8 mouse cellular contexts compared by ENCODE assay signal in genomic region chr11:103101866-103102501, GRCm38 (mm10). TPM values are rescaled to one million over a fixed set of nuclear protein-coding genes. Genes with fewer than 3 reads are reported as not detected.
DNase-seq lines count a peak whose midpoint lies in the region; ATAC-seq and TF ChIP-seq lines count a peak whose summit lies in the region.

No protein-coding gene starts in this region.

- TF ChIP-seq CTCF in G1E (IDR thresholded peaks at IDR 0.05; ENCODE audit: low read depth, low read length) = no peak
- peak; percentile 15; the same call in 1 of the 2 replicates for TF ChIP-seq CTCF in bone marrow macrophage, adult 2 months (IDR thresholded peaks at IDR 0.05; ENCODE audit: low read depth, low read length)
- no peak for TF ChIP-seq CTCF in kidney, postnatal 0 days (IDR thresholded peaks at IDR 0.05; ENCODE audit: low read depth)
- TF ChIP-seq CTCF in liver, embryonic 14.5 days (IDR thresholded peaks at IDR 0.05; ENCODE audit: low read depth) = no peak

- no peak for ATAC-seq in G1E (ENCODE audit: extremely low read depth, insufficient number of reproducible peaks, low FRiP score, poor library complexity, severe bottlenecking)
- peak; percentile 45 for ATAC-seq in erythroblast, adult 5-6 weeks (replicated peaks; ENCODE audit: low FRiP score, poor library complexity, severe bottlenecking)
- ATAC-seq in heart, embryonic 12.5 days (ENCODE audit: insufficient number of reproducible peaks, low FRiP score) = 0 out of 2 replicates have a peak, but pooled peaks have one; percentile 13
- ATAC-seq in kidney, postnatal 0 days (replicated peaks; ENCODE audit: low FRiP score, low read depth) = peak; percentile 23; the same call in 1 of the 2 replicates
- ATAC-seq in liver, embryonic 14.5 days (ENCODE audit: insufficient read depth) = peak; percentile 11; the same call in 1 of the 2 replicates
- ATAC-seq in neural tube, embryonic 12.5 days (ENCODE audit: low FRiP score, low read depth) = peak; percentile 31; the same call in 1 of the 2 replicates

- no peak for TF ChIP-seq EP300 in liver, embryonic 14.5 days (IDR thresholded peaks at IDR 0.05; ENCODE audit: low read depth)

- H3K4me1 ChIP-seq in G1E (ENCODE audit: insufficient read depth, low read depth, low read length) = peaks cover 50% of the 10 kb centered on the region
- peaks cover 5% of the 10 kb centered on the region for H3K4me1 ChIP-seq in bone marrow macrophage, adult 2 months (ENCODE audit: control insufficient read depth, insufficient read depth, low read length)
- peaks cover 47% of the 10 kb centered on the region for H3K4me1 ChIP-seq in heart, embryonic 12.5 days (replicated peaks)
- peaks cover 23% of the 10 kb centered on the region; the same call in 1 of the 2 replicates for H3K4me1 ChIP-seq in kidney, postnatal 0 days (replicated peaks; ENCODE audit: insufficient read depth, low read length)
- H3K4me1 ChIP-seq in liver, embryonic 14.5 days (replicated peaks; ENCODE audit: control insufficient read depth in 2 of 2, insufficient read depth in 2 of 2, low read length in 1 of 2) = peaks cover 34 to 39% of the 10 kb centered on the region in 2 experiments
- peaks cover 25% of the 10 kb centered on the region for H3K4me1 ChIP-seq in neural tube, embryonic 12.5 days

- peak overlapping the region; percentile 71 for H3K9ac ChIP-seq in heart, embryonic 12.5 days
- H3K9ac ChIP-seq in kidney, postnatal 0 days (ENCODE audit: low read depth, low read length) = peak overlapping the region; percentile 58
- H3K9ac ChIP-seq in liver, embryonic 14.5 days (replicated peaks) = peak overlapping the region; percentile 58
- peak overlapping the region; percentile 40 for H3K9ac ChIP-seq in neural tube, embryonic 12.5 days

- peak overlapping the region; percentile 28; the same call in 1 of the 2 replicates for H3K4me3 ChIP-seq in G1E (ENCODE audit: low read depth, low read length)
- peak overlapping the region; percentile 66 for H3K4me3 ChIP-seq in bone marrow macrophage, adult 2 months (ENCODE audit: insufficient read depth, low read length)
- peak overlapping the region; percentile 67 for H3K4me3 ChIP-seq in heart, embryonic 12.5 days
- peak overlapping the region; percentile 55 for H3K4me3 ChIP-seq in kidney, postnatal 0 days (replicated peaks; ENCODE audit: low read depth, low read length)
- peak overlapping the region; percentile 52 to 76 for H3K4me3 ChIP-seq in liver, embryonic 14.5 days (ENCODE audit: insufficient read depth in 1 of 2, low read depth in 2 of 2, low read length in 2 of 2)
- peak overlapping the region; percentile 44 for H3K4me3 ChIP-seq in neural tube, embryonic 12.5 days

- no peak for TF ChIP-seq POLR2A in bone marrow macrophage, adult 2 months (IDR thresholded peaks at IDR 0.05; ENCODE audit: borderline replicate concordance, low read depth, low read length)

- no peak overlapping the region for H3K27ac ChIP-seq in bone marrow macrophage, adult 2 months (ENCODE audit: insufficient read depth, low read depth, low read length)
- no peak overlapping the region for H3K27ac ChIP-seq in heart, embryonic 12.5 days (ENCODE audit: poor library complexity, severe bottlenecking)
- H3K27ac ChIP-seq in kidney, postnatal 0 days = no peak overlapping the region; the same call in 1 of the 2 replicates
- peak overlapping the region; percentile 57; the same call in 1 of the 2 replicates for H3K27ac ChIP-seq in liver, embryonic 14.5 days
- no peak overlapping the region for H3K27ac ChIP-seq in neural tube, embryonic 12.5 days

- DNase-seq in G1E (ENCODE audit: low spot score) = no peak
- peak; percentile 50 for DNase-seq in kidney, postnatal 0 days (ENCODE audit: low spot score)
- peak in 1 of 3 experiments; percentile 70 for DNase-seq in liver, embryonic 14.5 days (ENCODE audit: low read depth in 3 of 3, low spot score in 3 of 3)
- peak; percentile 67 for DNase-seq in urinary bladder, postnatal 25 days (ENCODE audit: low spot score)

- peak overlapping the region; percentile 93 for H3K4me2 ChIP-seq in heart, embryonic 12.5 days
- H3K4me2 ChIP-seq in kidney, postnatal 0 days (ENCODE audit: low read length) = peak overlapping the region; percentile 92
- H3K4me2 ChIP-seq in liver, embryonic 14.5 days (ENCODE audit: low read depth) = peak overlapping the region; percentile 73
- peak overlapping the region; percentile 81 for H3K4me2 ChIP-seq in neural tube, embryonic 12.5 days (replicated peaks)

- 2% methylated on average over 30 of the region's 30 CpGs for WGBS in heart, embryonic 12.5 days
- 2% methylated on average over 30 of the region's 30 CpGs for WGBS in kidney, postnatal 0 days
- WGBS in liver, embryonic 14.5 days (ENCODE audit: insufficient replicate concordance) = 2% methylated on average over 30 of the region's 30 CpGs
- 3% methylated on average over 30 of the region's 30 CpGs for WGBS in neural tube, embryonic 12.5 days

- peaks cover 22% of the 10 kb centered on the region for H3K36me3 ChIP-seq in G1E (replicated peaks)
- H3K36me3 ChIP-seq in heart, embryonic 12.5 days = no peaks in the 10 kb centered on the region
- H3K36me3 ChIP-seq in kidney, postnatal 0 days (ENCODE audit: insufficient read depth, low read length) = no peaks in the 10 kb centered on the region
- peaks cover 16% of the 10 kb centered on the region for H3K36me3 ChIP-seq in liver, embryonic 14.5 days (replicated peaks; ENCODE audit: control insufficient read depth, insufficient read depth, low read depth)
- no peaks in the 10 kb centered on the region for H3K36me3 ChIP-seq in neural tube, embryonic 12.5 days

- peaks cover 5% of the 10 kb centered on the region; the same call in 1 of the 2 replicates for H3K9me3 ChIP-seq in G1E (replicated peaks)
- no peaks in the 10 kb centered on the region for H3K9me3 ChIP-seq in heart, embryonic 12.5 days (replicated peaks)
- H3K9me3 ChIP-seq in kidney, postnatal 0 days (replicated peaks; ENCODE audit: low read length) = no peaks in the 10 kb centered on the region
- H3K9me3 ChIP-seq in liver, embryonic 14.5 days (ENCODE audit: control insufficient read depth, low read length) = no peaks in the 10 kb centered on the region
- no peaks in the 10 kb centered on the region for H3K9me3 ChIP-seq in neural tube, embryonic 12.5 days

- peaks cover 51% of the 10 kb centered on the region for H3K27me3 ChIP-seq in G1E (ENCODE audit: insufficient read depth, low read length)
- peaks cover 28% of the 10 kb centered on the region for H3K27me3 ChIP-seq in heart, embryonic 12.5 days (replicated peaks)
- no peaks in the 10 kb centered on the region for H3K27me3 ChIP-seq in kidney, postnatal 0 days (ENCODE audit: insufficient read depth, low read length)
- H3K27me3 ChIP-seq in liver, embryonic 14.5 days (ENCODE audit: control insufficient read depth, insufficient read depth, low read length) = peaks cover 25% of the 10 kb centered on the region
- H3K27me3 ChIP-seq in neural tube, embryonic 12.5 days (replicated peaks) = peaks cover 51% of the 10 kb centered on the region

RNA-seq across cellular contexts. Expression of gene Acbd4, which starts 0.5 kb away (rescaled TPM):
- 16.9 and 32.7 TPM in 2 replicates for total RNA-seq in G1E (2014; fragmentation: Nextera tagmentation)
- 11.9 and 19.2 TPM in 2 replicates for total RNA-seq in G1E (2017)
- 22.1 and 23.2 TPM in 2 replicates for polyA plus RNA-seq in G1E (2012)
- 27.4 and 30.4 TPM in 2 replicates for polyA plus RNA-seq in bone marrow macrophage, adult 2 months (2012; ENCODE audit: insufficient read depth, insufficient read length, missing spikeins)
- 6.7 and 15.3 TPM in 2 replicates for total RNA-seq in erythroblast, adult 5-6 weeks (2015; ENCODE audit: low replicate concordance)
- 25.0 TPM in 2 replicates for total RNA-seq in erythroblast, adult 5-6 weeks (2017; ENCODE audit: low replicate concordance)
- 13.5 and 13.8 TPM in 2 replicates for polyA plus RNA-seq in heart, embryonic 12.5 days (2016; fragmentation: Nextera tagmentation; extraction: Ambion mirVana)
- polyA plus RNA-seq in kidney, postnatal 0 days (2015; fragmentation: Nextera tagmentation; extraction: Ambion mirVana) = 36.6 and 39.7 TPM in 2 replicates
- 22.2 and 27.3 TPM in 2 replicates for polyA plus RNA-seq in liver, embryonic 14.5 days (2012; rRNA removed)
- 49.7 and 63.2 TPM in 2 replicates for polyA plus RNA-seq in liver, embryonic 14.5 days (2014; fragmentation: Nextera tagmentation; extraction: Ambion mirVana)
- 6.6 and 10.1 TPM in 2 replicates for polyA plus RNA-seq in neural tube, embryonic 12.5 days (2016; fragmentation: Nextera tagmentation; extraction: Ambion mirVana)

RNA-seq across cellular contexts. Expression of gene Plcd3, which starts 0.5 kb away (rescaled TPM):
- total RNA-seq in G1E (2014; fragmentation: Nextera tagmentation) (not detected in 2 replicates), G1E (2017) (0.06 and 0.11 TPM in 2 replicates)
- not detected in 2 replicates for polyA plus RNA-seq in G1E (2012)
- 1.7 and 2.3 TPM in 2 replicates for polyA plus RNA-seq in bone marrow macrophage, adult 2 months (2012; ENCODE audit: insufficient read depth, insufficient read length, missing spikeins)
- total RNA-seq in erythroblast, adult 5-6 weeks (2015; ENCODE audit: low replicate concordance) = not detected in 2 replicates
- 0.70 and 1.0 TPM in 2 replicates for total RNA-seq in erythroblast, adult 5-6 weeks (2017; ENCODE audit: low replicate concordance)
- 5.8 and 6.6 TPM in 2 replicates for polyA plus RNA-seq in heart, embryonic 12.5 days (2016; fragmentation: Nextera tagmentation; extraction: Ambion mirVana)
- 4.2 and 5.6 TPM in 2 replicates for polyA plus RNA-seq in kidney, postnatal 0 days (2015; fragmentation: Nextera tagmentation; extraction: Ambion mirVana)
- 0.31 and 0.36 TPM in 2 replicates for polyA plus RNA-seq in liver, embryonic 14.5 days (2012; rRNA removed)
- polyA plus RNA-seq in liver, embryonic 14.5 days (2014; fragmentation: Nextera tagmentation; extraction: Ambion mirVana) = 0.06 and 0.29 TPM in 2 replicates
- polyA plus RNA-seq in neural tube, embryonic 12.5 days (2016; fragmentation: Nextera tagmentation; extraction: Ambion mirVana) = 1.1 and 1.2 TPM in 2 replicates

RNA-seq across cellular contexts. Expression of gene Hexim1, which starts 14.0 kb away (rescaled TPM):
- total RNA-seq in G1E (2014; fragmentation: Nextera tagmentation) = 13.2 and 16.6 TPM in 2 replicates
- 36.7 and 39.4 TPM in 2 replicates for total RNA-seq in G1E (2017)
- polyA plus RNA-seq in G1E (2012) = 21.2 and 25.7 TPM in 2 replicates
- polyA plus RNA-seq in bone marrow macrophage, adult 2 months (2012; ENCODE audit: insufficient read depth, insufficient read length, missing spikeins) = 43.7 and 44.3 TPM in 2 replicates
- 14.8 and 15.9 TPM in 2 replicates for total RNA-seq in erythroblast, adult 5-6 weeks (2015; ENCODE audit: low replicate concordance)
- 27.9 and 36.7 TPM in 2 replicates for total RNA-seq in erythroblast, adult 5-6 weeks (2017; ENCODE audit: low replicate concordance)
- polyA plus RNA-seq in heart, embryonic 12.5 days (2016; fragmentation: Nextera tagmentation; extraction: Ambion mirVana) = 2.8 and 3.0 TPM in 2 replicates
- polyA plus RNA-seq in kidney, postnatal 0 days (2015; fragmentation: Nextera tagmentation; extraction: Ambion mirVana) = 6.5 and 6.8 TPM in 2 replicates
- 8.4 and 11.4 TPM in 2 replicates for polyA plus RNA-seq in liver, embryonic 14.5 days (2012; rRNA removed)
- 2.4 and 2.6 TPM in 2 replicates for polyA plus RNA-seq in liver, embryonic 14.5 days (2014; fragmentation: Nextera tagmentation; extraction: Ambion mirVana)
- 2.9 and 3.0 TPM in 2 replicates for polyA plus RNA-seq in neural tube, embryonic 12.5 days (2016; fragmentation: Nextera tagmentation; extraction: Ambion mirVana)

RNA-seq across cellular contexts. Expression of gene Hexim2, which starts 30.2 kb away (rescaled TPM):
- total RNA-seq in G1E (2014; fragmentation: Nextera tagmentation) (6.1 and 12.7 TPM in 2 replicates), G1E (2017) (8.6 and 9.0 TPM in 2 replicates)
- 11.7 and 13.7 TPM in 2 replicates for polyA plus RNA-seq in G1E (2012)
- 3.1 and 3.6 TPM in 2 replicates for polyA plus RNA-seq in bone marrow macrophage, adult 2 months (2012; ENCODE audit: insufficient read depth, insufficient read length, missing spikeins)
- total RNA-seq in erythroblast, adult 5-6 weeks (2015; ENCODE audit: low replicate concordance) = 0.96 and 3.1 TPM in 2 replicates
- 2.4 and 9.5 TPM in 2 replicates for total RNA-seq in erythroblast, adult 5-6 weeks (2017; ENCODE audit: low replicate concordance)
- 7.8 and 8.4 TPM in 2 replicates for polyA plus RNA-seq in heart, embryonic 12.5 days (2016; fragmentation: Nextera tagmentation; extraction: Ambion mirVana)
- polyA plus RNA-seq in kidney, postnatal 0 days (2015; fragmentation: Nextera tagmentation; extraction: Ambion mirVana) = 6.5 and 6.9 TPM in 2 replicates
- 2.2 and 3.5 TPM in 2 replicates for polyA plus RNA-seq in liver, embryonic 14.5 days (2012; rRNA removed)
- 3.4 and 4.4 TPM in 2 replicates for polyA plus RNA-seq in liver, embryonic 14.5 days (2014; fragmentation: Nextera tagmentation; extraction: Ambion mirVana)
- 9.9 and 12.2 TPM in 2 replicates for polyA plus RNA-seq in neural tube, embryonic 12.5 days (2016; fragmentation: Nextera tagmentation; extraction: Ambion mirVana)
